Mouse (Mus musculus): ENCODE measurements around the gene Dido1. TPM values are rescaled to one million over a fixed set of nuclear protein-coding genes. Genes with fewer than 3 reads are reported as not detected.

Gene Dido1
- polyA plus RNA-seq, 1 experiment from 2014 or later: 29.6 TPM

DNA sequence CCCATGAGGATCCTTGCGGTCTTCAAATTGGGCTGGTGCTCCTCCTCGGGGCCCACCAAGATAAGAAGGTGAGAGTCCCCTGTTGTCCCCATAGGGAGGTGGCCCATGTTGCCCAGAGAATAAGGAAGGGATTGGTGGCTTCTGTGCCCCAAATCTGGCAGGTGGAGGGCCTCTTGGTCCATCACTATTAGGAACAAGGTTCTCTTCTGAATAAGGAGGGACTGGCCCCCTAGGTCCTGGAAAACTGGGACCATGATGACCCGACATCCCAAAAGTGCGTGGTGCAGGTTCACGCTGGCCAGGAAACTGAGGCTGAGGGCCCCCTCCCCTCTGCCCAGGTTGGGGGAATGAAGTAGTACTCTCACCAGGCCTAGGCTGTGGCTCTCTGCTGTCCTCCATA, 49.3 kb downstream of the Dido1 start:
- peaks cover 7% of the 10 kb centered on the region for H3K4me1 ChIP-seq
- peaks cover 23% of the 10 kb centered on the region for H3K36me3 ChIP-seq
- H3K9ac ChIP-seq (replicated peaks): no peak overlapping the region
- no peak for ATAC-seq (replicated peaks)
- no peak overlapping the region for H3K4me3 ChIP-seq
- H3K27ac ChIP-seq (replicated peaks): no peak overlapping the region
- no peak overlapping the region for H3K4me2 ChIP-seq (replicated peaks)
- WGBS: 97% methylated on average over 5 of the region's 5 CpGs
- H3K9me3 ChIP-seq: no peaks in the 10 kb centered on the region
- H3K27me3 ChIP-seq: no peaks in the 10 kb centered on the region

DNA sequence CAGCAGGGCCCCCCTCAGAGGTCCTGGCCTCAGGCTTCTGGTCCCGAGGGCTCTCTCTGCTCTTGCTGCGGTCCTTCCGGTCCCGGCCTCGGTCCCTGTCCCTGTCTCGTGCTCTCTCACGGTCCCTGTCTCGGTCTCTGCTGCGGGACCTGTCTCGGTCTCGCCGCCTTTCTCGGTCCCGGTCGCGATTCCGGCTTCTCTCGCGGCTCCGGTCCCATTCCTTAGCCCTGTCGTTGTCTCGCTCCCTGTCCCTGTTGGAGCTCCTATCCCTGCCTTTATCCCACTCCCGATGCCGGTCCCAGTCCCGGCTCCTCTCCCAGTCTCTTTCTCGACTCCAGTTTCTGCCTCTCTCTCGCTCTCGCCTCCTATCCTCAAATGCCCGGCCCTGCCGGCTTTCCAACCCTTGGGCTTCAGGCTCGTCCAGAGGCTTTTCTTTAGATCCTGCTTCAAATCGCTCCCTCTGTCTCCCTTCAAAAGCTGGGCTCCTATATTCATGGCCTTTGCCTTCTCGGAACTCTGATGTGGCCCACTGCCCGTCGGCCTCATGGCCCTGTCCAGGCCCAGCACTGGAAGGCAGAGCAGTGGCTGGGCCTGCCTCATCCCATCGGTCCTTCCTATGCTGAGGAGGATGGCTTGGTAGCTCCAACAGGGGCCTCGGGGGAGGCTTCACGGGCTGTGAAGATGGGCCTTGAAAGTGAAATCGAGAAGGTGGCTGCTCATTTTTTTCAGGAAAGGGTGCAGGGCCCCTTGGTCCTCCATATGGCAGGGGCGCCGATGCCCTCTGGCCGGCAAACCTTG, 50.2 kb downstream of the Dido1 start:
- H3K4me3 ChIP-seq: no peak overlapping the region
- no peaks in the 10 kb centered on the region for H3K9me3 ChIP-seq
- H3K27ac ChIP-seq (replicated peaks): no peak overlapping the region
- peak overlapping the region; percentile 16; the same call in 1 of the 2 replicates for H3K9ac ChIP-seq (replicated peaks)
- H3K27me3 ChIP-seq: no peaks in the 10 kb centered on the region
- ATAC-seq (replicated peaks): 0 out of 2 replicates have a peak, but pooled peaks have one; percentile 11
- H3K36me3 ChIP-seq: peaks cover 13% of the 10 kb centered on the region
- WGBS: 25% methylated on average over 42 of the region's 42 CpGs
- peak overlapping the region; percentile 38 for H3K4me2 ChIP-seq (replicated peaks)
- H3K4me1 ChIP-seq: peaks cover 7% of the 10 kb centered on the region

- Histone ChIP-seq H3K36me3 (peaks cover 13% of the 10 kb centered on the region), H3K9me3 (no peaks in the 10 kb centered on the region), H3K4me2 (replicated peaks) (no peak overlapping the region), H3K9ac (replicated peaks) (no peak overlapping the region), H3K4me1 (peaks cover 7% of the 10 kb centered on the region), H3K27ac (replicated peaks) (no peak overlapping the region), H3K27me3 (no peaks in the 10 kb centered on the region), H3K4me3 (no peak overlapping the region)
- WGBS: 91% methylated on average over 5 of the region's 5 CpGs
- no peak for ATAC-seq (replicated peaks)
These were observed 51.4 kb downstream of the Dido1 start for GRCm38 (mm10) chr2:180658381-180658780.

DNA sequence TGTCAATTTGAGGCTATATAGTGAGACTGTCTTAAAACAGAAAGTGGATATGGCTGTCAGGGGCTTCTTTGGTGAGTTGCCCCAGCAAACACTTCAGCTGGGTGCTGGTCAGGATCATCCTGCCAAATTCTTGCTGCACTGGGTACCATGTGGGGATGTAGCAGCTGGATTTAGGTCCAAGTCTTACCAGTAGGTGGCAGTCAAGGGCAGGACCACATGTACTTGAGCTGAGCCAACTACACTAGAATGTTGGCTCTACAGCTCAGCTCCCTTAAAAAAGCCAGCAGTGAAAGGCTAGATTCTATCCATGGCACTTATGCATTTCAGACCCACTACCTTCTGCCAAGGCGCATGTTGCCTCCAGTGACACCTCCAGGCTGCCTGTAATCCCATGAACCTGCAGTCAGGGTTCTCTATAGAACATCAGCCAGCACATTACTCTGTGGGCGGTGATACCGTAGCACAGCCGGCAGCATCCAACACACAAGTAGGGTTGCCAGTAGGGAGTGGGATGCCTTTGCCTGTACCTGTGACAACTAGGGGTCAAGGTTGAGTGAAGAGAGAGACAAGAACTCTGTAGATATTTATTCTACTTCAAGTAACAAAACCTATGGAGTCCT, 52.3 kb downstream of the Dido1 start:
- Histone ChIP-seq H3K4me2 (replicated peaks) (no peak overlapping the region), H3K36me3 (peaks cover 13% of the 10 kb centered on the region), H3K4me1 (peaks cover 7% of the 10 kb centered on the region), H3K9ac (replicated peaks) (no peak overlapping the region), H3K9me3 (no peaks in the 10 kb centered on the region), H3K27me3 (no peaks in the 10 kb centered on the region), H3K4me3 (no peak overlapping the region), H3K27ac (replicated peaks) (no peak overlapping the region)
- 67% methylated on average over 4 of the region's 4 CpGs for WGBS
- peak; percentile 57; the same call in 1 of the 2 replicates for ATAC-seq (replicated peaks)

- Histone ChIP-seq H3K4me3 (no peak overlapping the region), H3K36me3 (no peaks in the 10 kb centered on the region), H3K27ac (replicated peaks) (no peak overlapping the region), H3K27me3 (no peaks in the 10 kb centered on the region), H3K4me2 (replicated peaks) (no peak overlapping the region), H3K9ac (replicated peaks) (no peak overlapping the region), H3K4me1 (peaks cover 7% of the 10 kb centered on the region), H3K9me3 (no peaks in the 10 kb centered on the region)
- ATAC-seq (replicated peaks): no peak
- WGBS: 49% methylated on average over 6 of the region's 6 CpGs
These were observed 54.6 kb downstream of the Dido1 start for GRCm38 (mm10) chr2:180655150-180655549.

- Histone ChIP-seq H3K36me3 (no peaks in the 10 kb centered on the region), H3K4me1 (peaks cover 6% of the 10 kb centered on the region), H3K27me3 (no peaks in the 10 kb centered on the region), H3K9me3 (no peaks in the 10 kb centered on the region), H3K9ac (replicated peaks) (no peak overlapping the region), H3K27ac (replicated peaks) (no peak overlapping the region), H3K4me3 (no peak overlapping the region), H3K4me2 (replicated peaks) (no peak overlapping the region)
- ATAC-seq (replicated peaks): no peak
- WGBS: 84% methylated on average over 7 of the region's 7 CpGs
These were observed 55.1 kb downstream of the Dido1 start for GRCm38 (mm10) chr2:180654666-180655065.

GRCm38 (mm10) chr2:180646841-180647240, 63.0 kb downstream of the Dido1 start:
- Histone ChIP-seq H3K27me3 (peaks cover 28% of the 10 kb centered on the region), H3K4me2 (replicated peaks) (no peak overlapping the region), H3K36me3 (no peaks in the 10 kb centered on the region), H3K9me3 (peaks cover 19% of the 10 kb centered on the region), H3K27ac (replicated peaks) (no peak overlapping the region), H3K9ac (replicated peaks) (no peak overlapping the region), H3K4me1 (no peaks in the 10 kb centered on the region), H3K4me3 (no peak overlapping the region)
- ATAC-seq (replicated peaks): no peak

- Histone ChIP-seq H3K4me1 (no peaks in the 10 kb centered on the region), H3K4me3 (no peak overlapping the region), H3K9me3 (peaks cover 19% of the 10 kb centered on the region), H3K27me3 (peaks cover 54% of the 10 kb centered on the region), H3K4me2 (replicated peaks) (no peak overlapping the region), H3K27ac (replicated peaks) (no peak overlapping the region), H3K36me3 (no peaks in the 10 kb centered on the region), H3K9ac (replicated peaks) (no peak overlapping the region)
- no peak for ATAC-seq (replicated peaks)
These were observed 66.2 kb downstream of the Dido1 start for GRCm38 (mm10) chr2:180643626-180644025.

GRCm38 (mm10) chr2:180642555-180643260, 67.1 kb downstream of the Dido1 start, which contains the start of gene Tcfl5:
Gene Tcfl5 (minus strand): TSS chr2:180642708.
- peaks cover 50% of the 10 kb centered on the region for H3K27me3 ChIP-seq
- no peak within 1 kb of the TSS for H3K9ac ChIP-seq (replicated peaks)

GRCm38 (mm10) chr2:180641576-180642554, 67.9 kb downstream of the Dido1 start:
- H3K36me3 ChIP-seq: no peaks in the 10 kb centered on the region
- peak overlapping the region; percentile 36 for H3K4me2 ChIP-seq (replicated peaks)
- H3K9ac ChIP-seq (replicated peaks): no peak overlapping the region
- 2% methylated on average over 105 of the region's 112 CpGs for WGBS
- no peak overlapping the region for H3K27ac ChIP-seq (replicated peaks)
- H3K4me1 ChIP-seq: no peaks in the 10 kb centered on the region
- H3K4me3 ChIP-seq: peak overlapping the region; percentile 36
- H3K27me3 ChIP-seq: peaks cover 50% of the 10 kb centered on the region
- H3K9me3 ChIP-seq: peaks cover 19% of the 10 kb centered on the region
- 0 out of 2 replicates have a peak, but pooled peaks have one; percentile 19 for ATAC-seq (replicated peaks)

More at GRCm38 (mm10) chr2:180642555-180643260, 67.1 kb downstream of the Dido1 start, which contains the start of gene Tcfl5:
- peak within 1 kb of the TSS; percentile 36 for H3K4me2 ChIP-seq (replicated peaks)
- ATAC-seq (replicated peaks): no peak
- WGBS: 5% methylated on average over 54 of the region's 56 CpGs
- H3K36me3 ChIP-seq: no peaks in the 10 kb centered on the region
- peaks cover 19% of the 10 kb centered on the region for H3K9me3 ChIP-seq
- H3K4me3 ChIP-seq: peak within 1 kb of the TSS; percentile 36
- H3K27ac ChIP-seq (replicated peaks): no peak within 1 kb of the TSS
- H3K4me1 ChIP-seq: no peaks in the 10 kb centered on the region

- no peak for ATAC-seq (replicated peaks)
These were observed 97.9 kb downstream of the Dido1 start for GRCm38 (mm10) chr2:180611882-180612281.

More at GRCm38 (mm10) chr2:180611882-180612281, 97.9 kb downstream of the Dido1 start:
- Histone ChIP-seq H3K9ac (replicated peaks) (no peak overlapping the region), H3K27me3 (no peaks in the 10 kb centered on the region), H3K27ac (replicated peaks) (no peak overlapping the region), H3K9me3 (no peaks in the 10 kb centered on the region), H3K36me3 (no peaks in the 10 kb centered on the region), H3K4me3 (no peak overlapping the region), H3K4me2 (replicated peaks) (no peak overlapping the region), H3K4me1 (no peaks in the 10 kb centered on the region)
- 82% methylated on average over 2 of the region's 2 CpGs for WGBS
